Mouse (Mus musculus) ZHBTc4 (cell line): Measurements from ENCODE around the gene Kcnmb4.
A peak's percentile ranks its signal among the peaks of the same experiment; 100 is the strongest.

ENCODE experiments used
- DNase-seq: peaks from one replicate; pipeline ENCODE4 v3.0.0-alpha.2; 2011; ENCODE audit warnings: low read depth, low spot score

The Kcnmb4 gene

DNA sequence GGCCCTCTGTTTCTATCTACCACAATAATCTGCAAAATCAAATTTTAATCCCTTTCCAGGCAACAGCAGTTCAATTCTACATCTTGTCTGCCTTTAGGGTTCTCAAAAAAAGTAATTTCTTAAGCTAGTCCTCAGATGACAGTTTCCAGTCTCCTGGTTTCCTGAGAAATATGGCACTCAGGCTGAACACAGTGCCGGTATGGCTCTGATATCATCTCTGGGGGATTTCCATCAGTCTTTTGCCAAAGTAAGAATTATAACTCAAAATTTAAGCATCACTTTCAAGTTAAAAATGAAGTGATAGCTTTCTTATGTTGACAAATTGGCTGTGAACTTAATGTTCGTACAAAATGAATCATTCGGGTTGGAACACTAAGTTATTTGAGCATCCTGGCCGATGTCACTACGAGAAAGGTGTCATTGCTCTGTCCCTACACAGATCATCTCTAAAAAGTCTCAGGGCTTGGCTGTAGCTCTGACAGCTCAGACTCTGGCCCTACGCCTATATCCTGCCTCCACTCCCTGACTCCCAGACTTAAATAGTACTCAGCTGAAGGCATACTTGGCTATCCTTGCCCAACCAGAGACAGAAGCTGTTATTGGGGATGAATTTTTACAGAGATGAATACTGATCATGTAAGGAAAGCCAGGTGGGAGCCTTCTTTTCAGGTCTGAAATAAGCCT is 70.8 kb downstream of the Kcnmb4 start:
- DNase-seq = no peak

DNA sequence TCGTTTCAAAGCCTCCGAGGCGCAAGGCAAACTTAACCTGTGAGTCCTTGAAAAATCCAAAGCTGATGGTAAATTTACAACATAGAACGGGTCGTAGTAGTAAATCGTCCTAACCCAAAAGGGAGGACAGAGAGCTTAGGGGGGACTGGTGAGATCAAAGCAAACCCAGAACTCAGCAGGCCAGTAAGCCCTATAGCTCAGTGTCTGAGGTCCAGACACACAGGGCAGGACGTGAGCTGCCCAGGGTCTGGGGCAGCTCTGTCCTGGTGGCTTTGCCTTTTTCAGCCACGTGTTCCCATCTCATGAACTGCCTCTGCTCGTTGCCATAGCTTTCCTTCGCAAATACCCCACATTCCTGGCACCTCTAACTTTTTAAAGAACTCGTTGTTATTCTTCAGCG is 75.7 kb downstream of the Kcnmb4 start:
- DNase-seq = no peak

DNA sequence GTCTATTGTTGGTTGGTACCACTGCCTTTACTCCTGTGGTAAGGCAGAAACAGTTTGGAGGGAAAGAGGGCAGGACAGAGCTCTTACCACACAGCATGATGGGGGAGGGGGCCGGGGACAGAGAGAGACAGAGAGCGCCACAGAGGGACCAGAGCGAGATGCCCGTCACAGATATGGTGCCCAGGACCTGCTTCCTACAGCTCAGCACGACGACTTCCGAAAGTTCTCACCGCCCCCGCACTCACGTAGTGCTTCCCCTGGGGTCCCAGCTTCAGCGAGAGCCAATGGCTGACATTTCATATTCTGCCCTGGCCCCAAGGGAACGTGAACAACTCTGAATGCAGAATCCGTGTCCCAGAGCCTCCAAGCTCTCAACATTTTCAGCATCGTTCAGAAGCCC is 76.1 kb downstream of the Kcnmb4 start:
- no peak for DNase-seq

DNA sequence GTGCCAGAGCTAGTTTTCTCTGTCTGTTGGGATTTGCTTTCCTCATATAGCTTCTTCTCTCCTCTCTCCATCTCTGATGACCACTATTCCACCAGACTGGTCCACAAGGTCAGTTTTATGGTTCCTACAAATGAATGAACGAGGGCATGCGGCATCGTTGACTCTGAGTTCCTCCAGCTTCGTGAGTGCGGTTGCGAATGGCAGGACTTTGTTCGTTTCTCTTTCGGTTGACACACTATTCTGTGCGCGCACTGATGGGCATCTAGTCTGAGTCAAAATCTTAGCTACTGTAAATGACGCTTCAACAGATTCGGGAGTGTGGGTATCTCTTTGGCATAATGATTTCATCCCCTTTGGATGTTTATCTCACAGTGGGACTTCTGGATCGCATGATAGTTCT is 76.7 kb downstream of the Kcnmb4 start:
- no peak for DNase-seq

DNA sequence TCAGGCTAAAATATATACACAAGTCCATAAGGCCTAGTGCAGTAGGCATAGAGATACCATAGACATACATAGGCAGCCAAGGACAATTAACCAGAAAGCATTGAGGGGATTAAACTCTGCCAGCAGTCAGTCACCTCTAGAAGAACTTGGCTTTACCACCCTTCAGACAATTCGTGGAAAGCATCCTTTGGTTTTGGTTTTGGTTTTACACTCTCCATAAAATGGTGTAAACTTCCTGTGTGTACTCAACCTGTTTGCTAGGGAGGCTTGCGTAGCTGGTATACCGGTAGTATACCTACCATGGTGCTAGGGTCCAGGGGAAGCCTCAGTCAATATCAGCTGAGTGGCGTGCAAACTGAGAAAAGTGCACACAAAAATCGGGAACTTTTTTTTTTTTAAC is 77.4 kb downstream of the Kcnmb4 start:
- DNase-seq = no peak

DNA sequence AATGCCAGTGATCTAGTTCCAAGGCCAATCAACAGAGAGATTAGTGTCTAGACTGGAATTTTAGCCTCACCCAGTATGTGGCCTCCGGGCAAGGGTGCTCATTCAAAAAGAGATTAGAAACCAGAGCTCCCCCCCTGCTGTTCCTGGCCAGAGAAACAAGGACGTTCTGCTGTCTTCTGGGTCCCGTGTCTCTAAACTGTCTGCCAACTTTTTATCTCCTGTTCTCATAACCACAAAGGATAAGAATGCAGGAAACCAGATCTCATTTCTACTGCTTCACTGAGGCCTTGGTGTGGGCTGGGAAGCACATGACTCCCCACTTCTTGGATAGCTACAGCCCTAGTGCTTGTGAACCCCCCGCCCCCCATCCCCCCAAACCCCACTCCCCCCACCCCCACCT is 79.1 kb downstream of the Kcnmb4 start:
- peak; percentile 84 for DNase-seq

DNA sequence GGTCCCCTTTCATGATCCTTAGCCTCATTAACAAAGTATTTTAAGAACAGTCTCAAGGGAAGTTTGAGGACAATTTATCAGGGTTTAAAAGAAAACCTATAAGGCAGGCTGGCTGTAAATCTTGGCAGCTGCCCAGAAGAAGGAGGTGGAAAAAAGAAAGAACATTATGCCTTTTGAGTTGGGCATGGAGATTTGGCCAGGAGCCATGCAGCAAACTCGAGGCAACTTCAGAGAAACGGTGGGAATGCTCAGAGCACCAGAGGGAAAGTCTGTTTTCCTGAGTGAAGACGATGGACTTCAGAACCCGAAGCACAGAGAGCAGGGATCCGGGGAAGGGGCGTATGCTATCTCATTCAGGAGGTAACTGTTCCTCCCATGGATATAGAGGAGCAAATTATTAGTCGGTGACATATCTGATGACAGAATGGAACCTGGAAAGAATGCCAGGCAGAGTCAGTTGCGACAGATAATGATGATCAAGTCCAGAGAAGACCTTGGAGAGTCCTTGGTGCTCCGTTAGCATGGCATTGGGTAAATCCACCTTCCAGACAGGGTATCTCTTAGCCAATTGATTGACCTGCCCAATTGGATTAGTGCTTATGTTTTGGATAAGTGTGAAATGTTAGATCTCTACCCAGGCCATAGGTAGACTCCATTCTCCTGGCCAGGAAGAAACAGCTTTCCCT is 79.7 kb downstream of the Kcnmb4 start:
- DNase-seq = no peak

DNA sequence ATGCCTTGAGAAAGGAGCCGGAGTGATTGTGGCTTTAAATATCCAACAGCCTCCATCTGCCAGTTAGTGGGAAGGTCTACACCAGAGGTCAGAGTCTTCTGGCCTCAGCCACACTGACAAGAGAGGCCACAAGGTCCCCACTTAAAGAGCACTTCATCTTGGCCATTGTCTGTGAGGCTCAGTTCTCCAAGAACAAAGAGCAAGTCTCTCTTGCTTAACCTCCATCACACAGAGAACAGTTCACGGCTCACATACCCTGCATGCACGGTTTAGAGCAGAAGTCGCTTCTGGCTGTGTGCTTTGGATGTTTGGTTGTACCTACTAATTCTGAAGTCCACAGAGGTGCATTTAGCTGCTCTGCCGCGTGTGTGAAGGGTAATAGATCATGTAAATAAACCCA is 84.8 kb downstream of the Kcnmb4 start:
- no peak for DNase-seq

DNA sequence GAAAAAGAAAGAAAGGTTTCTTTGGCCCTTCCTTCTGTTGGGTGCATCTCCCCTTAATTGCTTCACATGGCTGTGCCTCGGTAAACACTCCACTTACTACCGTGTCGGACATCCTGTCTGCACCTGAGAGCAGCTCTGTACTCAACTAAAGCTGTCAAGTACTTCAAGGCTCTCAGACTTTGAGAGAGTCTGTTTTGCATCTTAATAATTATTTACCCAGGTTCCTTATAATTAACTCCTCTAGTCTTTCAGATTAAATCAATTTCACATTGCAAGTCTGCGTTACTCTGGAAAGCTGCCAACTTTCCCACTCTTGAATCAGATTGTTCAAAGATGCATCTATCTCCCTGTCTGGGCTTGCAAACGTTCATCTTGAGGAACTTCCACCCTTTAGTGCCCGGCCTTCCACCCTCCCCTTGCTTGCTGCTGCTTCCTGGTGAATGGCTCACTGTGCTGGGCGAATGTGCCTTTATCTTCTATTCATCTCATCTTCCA is 87.2 kb downstream of the Kcnmb4 start:
- no peak for DNase-seq

DNA sequence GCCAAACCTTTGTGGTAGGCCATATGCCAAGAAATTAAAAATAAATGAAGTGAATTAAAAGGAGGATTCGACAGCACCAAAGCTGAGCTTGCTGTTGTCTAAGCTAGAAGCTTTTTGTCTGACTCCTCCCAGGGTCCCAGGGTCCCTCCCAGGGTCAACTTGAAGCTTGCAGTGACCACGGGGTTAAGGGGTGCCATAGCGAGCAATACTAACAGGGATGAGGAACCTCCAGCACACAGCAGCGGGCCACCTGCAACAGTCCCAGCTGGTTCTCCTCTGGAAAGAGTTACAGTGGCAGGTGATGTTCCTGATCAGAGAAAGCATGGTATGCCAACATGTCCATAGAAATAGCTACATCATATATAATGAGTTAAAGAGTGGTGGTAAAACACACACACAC is 89.3 kb downstream of the Kcnmb4 start:
- DNase-seq = no peak

DNA sequence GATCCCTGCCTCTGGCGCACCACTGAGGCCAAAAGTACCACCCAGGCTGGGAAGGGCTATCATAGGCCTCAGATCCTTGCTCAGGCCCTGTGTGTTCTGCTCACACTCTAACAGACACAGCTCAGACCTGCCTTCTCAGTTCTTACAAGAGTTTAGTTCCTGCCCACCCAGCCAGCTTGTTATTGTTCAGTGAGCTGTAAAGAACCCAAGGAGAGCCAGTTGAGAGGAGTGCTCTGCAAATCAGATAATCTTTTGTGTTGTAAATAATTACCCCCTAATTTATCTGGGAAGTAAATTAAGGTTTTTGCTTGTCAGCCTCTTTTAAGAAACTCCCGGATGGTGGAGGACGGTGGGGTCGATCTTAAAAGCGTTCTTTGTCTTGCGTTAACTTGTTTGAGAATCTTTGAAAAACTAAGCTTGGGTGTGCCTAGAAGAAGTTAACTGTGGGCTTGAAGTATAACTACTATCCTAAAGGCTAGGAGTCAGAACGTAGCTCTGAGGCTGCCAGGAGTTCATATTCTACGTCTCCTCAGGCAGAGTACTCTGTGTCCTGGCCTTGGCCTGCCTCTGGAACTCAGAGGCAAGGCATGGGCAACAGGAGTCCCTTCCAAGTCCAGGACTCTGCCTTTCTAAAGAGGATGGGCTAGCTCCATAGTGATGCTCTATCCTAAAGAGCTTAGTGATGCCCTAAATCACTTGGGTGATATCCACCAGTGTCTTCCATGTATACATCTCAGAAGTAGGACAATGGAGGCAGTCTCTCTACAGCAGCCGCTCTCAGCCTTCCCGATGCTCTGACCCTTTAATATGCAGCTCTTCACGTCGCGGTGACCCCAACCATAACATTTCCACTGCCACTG is 90.6 kb downstream of the Kcnmb4 start:
- DNase-seq = peak; percentile 68

DNA sequence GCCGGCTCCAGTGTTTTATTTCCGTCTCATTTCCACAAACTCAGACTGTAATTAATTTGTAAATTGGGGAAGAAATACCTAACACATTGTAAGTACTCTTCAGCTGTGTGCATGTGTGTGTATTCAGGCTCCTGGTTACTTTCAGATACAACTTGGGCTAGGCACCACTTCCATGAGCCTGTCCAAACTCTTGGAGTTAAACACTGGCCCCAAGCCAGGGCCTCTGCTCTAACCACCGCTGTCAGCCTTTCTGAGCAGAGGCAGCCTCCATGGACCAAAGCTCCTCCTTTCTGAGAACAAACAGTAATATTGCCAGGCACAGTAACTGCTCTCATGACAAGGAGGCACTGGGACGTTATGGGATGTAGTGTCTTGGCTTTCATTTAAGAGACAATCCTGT is 96.8 kb downstream of the Kcnmb4 start:
- no peak for DNase-seq

DNA sequence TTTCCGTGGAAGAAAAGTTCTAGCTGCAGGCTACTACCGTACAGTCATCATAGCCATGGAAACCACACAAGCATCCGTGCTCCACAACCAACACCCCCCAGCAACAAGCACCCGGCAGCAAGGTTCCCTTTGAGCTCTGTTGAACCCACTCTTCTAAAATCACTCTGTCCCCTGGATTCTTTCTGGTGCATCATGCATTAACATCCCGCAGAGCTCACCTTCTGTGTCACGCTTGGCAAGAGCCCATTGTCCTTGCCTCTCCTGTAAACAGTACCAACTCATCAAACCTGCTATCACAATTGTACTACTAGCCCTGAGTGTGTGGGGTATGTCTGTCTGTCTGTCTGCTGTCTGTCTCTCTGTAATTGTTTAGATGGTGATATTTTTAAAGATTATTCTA is 99.6 kb downstream of the Kcnmb4 start:
- no peak for DNase-seq

DNA sequence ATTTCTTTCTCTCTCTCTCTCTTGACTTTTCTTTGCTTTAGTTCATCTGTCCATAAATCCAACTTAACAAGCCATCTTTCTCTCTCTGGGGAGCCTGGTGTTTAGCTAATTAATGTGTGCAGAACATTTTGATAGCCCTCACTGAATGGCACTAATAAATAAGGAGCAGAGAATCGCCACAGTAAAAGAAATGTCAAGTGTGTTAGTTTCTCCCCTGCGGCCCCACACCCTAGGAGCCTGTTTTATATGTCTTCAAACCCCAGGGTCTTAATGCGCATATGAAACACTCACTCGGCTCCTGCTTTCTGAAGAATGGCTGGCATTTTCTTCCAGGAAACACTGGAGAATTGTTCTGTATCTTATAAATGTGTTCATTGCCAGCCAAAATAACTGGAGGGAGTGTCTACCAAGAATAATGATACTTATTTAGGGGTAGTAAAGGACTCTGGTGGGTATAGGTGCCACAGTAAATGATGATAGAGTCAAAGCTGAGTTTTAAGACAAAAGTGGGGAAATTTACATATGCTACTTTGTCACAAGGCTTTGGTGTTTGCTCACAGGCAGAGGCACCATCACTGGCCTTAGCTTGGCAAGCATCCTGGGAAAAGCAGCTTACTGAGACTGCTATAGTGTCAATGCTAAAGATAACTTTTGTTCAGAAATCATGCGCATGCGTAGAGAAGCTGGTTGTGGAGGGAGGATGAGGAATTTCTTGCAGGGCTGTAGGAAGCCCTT is 102.5 kb downstream of the Kcnmb4 start:
- peak; percentile 25 for DNase-seq
